Mouse (Mus musculus): Measurements from ENCODE around the gene Actl6b.

GRCm38 (mm10) chr5:137574470-137574901 is 21.2 kb downstream of the Actl6b start:
- TF ChIP-seq NRF1 (IDR thresholded peaks at IDR 0.05; ENCODE audit: insufficient read depth, low read depth, low read length, poor library complexity, severe bottlenecking), result no peak
- TF ChIP-seq POLR2A (IDR thresholded peaks at IDR 0.05; ENCODE audit: control insufficient read depth in 1 of 2, insufficient read depth in 1 of 2, low read depth in 1 of 2, low read length in 2 of 2, poor library complexity in 1 of 2), result no peak
- TF ChIP-seq MAX (IDR thresholded peaks at IDR 0.05; ENCODE audit: low read length), result no peak
- no peak for TF ChIP-seq CTCF (IDR thresholded peaks at IDR 0.05 in 2 of 3, conservative IDR thresholded peaks at IDR 0.05 in 1 of 3; ENCODE audit: control insufficient read depth in 1 of 3, insufficient read depth in 1 of 3, low read depth in 2 of 3, low read length in 3 of 3, poor library complexity in 1 of 3, severe bottlenecking in 1 of 3)
- TF ChIP-seq HCFC1 (IDR thresholded peaks at IDR 0.05; ENCODE audit: low read depth, low read length), result no peak
- TF ChIP-seq SMC3 (IDR thresholded peaks at IDR 0.05; ENCODE audit: low read depth, low read length), result no peak
- TF ChIP-seq RCOR1 (IDR thresholded peaks at IDR 0.05; ENCODE audit: low read depth, low read length), result no peak

Data from MEL (cell line).